Mouse (Mus musculus) embryonic stem cell, embryonic (primary cell): Measurements from ENCODE around the gene Slc5a5.

Experiments
- CTCF ChIA-PET, 4 experiments: fragments of 300-600 bp in 2 of 4; fragments of 350-600 bp in 2 of 4; sonication (Branson Sonifier 250); formaldehyde crosslinking; loops; one replicate each; lab custom pipeline; 2022; ENCODE audit warnings: inconsistent platforms in 2 of 4; lab: Charles Lee
- POLR2A ChIA-PET, 4 experiments: fragments of 300-600 bp in 2 of 4; fragments of 350-600 bp in 2 of 4; sonication (Branson Sonifier 250); formaldehyde crosslinking; loops; one replicate each; lab custom pipeline; 2022; ENCODE audit warnings: antibody characterized with exemption in 4 of 4, inconsistent platforms in 1 of 4; lab: Charles Lee

Slc5a5 gene

GRCm38 (mm10) chr8:70911596-70911995, 19.0 kb upstream of the Slc5a5 start:
- POLR2A ChIA-PET, result interaction anchor here (0.6 to 10.1 kb wide), 18 partner anchors 8 to 455 kb away, joined by 3 to 186 read pairs (median 4); partner anchors contain the start of genes Rpl18a (in 3 of the 4), Slc5a5 (in 2 of the 4), Arrdc2 (in 1 of the 4) and Myo9b (in 1 of the 4)
- CTCF ChIA-PET, result interaction anchor here in 3 of 4 experiments (0.6 to 2.2 kb wide), 15 partner anchors 9 to 625 kb away, joined by 3 to 7 read pairs (median 4); partner anchors contain the start of genes Rpl18a (in 3 of the 3) and Arrdc2 (in 1 of the 3)

- POLR2A ChIA-PET, result interaction anchor here (0.8 to 9.2 kb wide), 8 partner anchors 10 to 68 kb away, joined by 3 to 193 read pairs (median 6); partner anchors contain the start of genes Rpl18a (in 4 of the 4), Arrdc2 (in 2 of the 4) and Slc5a5 (in 1 of the 4)
- CTCF ChIA-PET, result interaction anchor here in 1 of 4 experiments (1.0 kb wide), 1 partner anchor 10 kb away, joined by 4 read pairs; the partner anchor contains the start of gene Rpl18a
These were observed 15.0 kb upstream of the Slc5a5 start for GRCm38 (mm10) chr8:70907518-70907917.

GRCm38 (mm10) chr8:70905831-70906736, 13.5 kb upstream of the Slc5a5 start, which contains the start of gene Map1s:
Gene Map1s, plus strand, starts transcription at chr8:70905932.
- ChIA-PET CTCF (interaction anchor here in 2 of 4 experiments (0.7 to 1.6 kb wide), 9 partner anchors 8 to 84 kb away, joined by 3 to 9 read pairs (median 3); partner anchors contain the start of gene Rpl18a (in 2 of the 2)), POLR2A (interaction anchor here (0.5 to 9.2 kb wide), 63 partner anchors 9 to 1566 kb away, joined by 3 to 193 read pairs (median 4); partner anchors contain the start of genes Rpl18a (in 4 of the 4), Slc5a5 (in 3 of the 4), Arrdc2 (in 2 of the 4) and Gm3336 (in 2 of the 4))

GRCm38 (mm10) chr8:70905463-70905830, 12.9 kb upstream of the Slc5a5 start:
- ChIA-PET POLR2A (interaction anchor here (0.5 to 9.2 kb wide), 60 partner anchors 8 to 1566 kb away, joined by 3 to 193 read pairs (median 4); partner anchors contain the start of genes Rpl18a (in 4 of the 4), Slc5a5 (in 3 of the 4), Arrdc2 (in 2 of the 4) and Gm3336 (in 2 of the 4)), CTCF (interaction anchor here in 2 of 4 experiments (0.7 to 1.6 kb wide), 9 partner anchors 8 to 83 kb away, joined by 3 to 9 read pairs (median 3); partner anchors contain the start of gene Rpl18a (in 2 of the 2))

- POLR2A ChIA-PET, result interaction anchor here in 3 of 4 experiments (0.6 to 9.2 kb wide), 10 partner anchors 8 to 271 kb away, joined by 3 to 193 read pairs (median 4); partner anchors contain the start of genes Rpl18a (in 2 of the 3) and Slc5a5 (in 2 of the 3)
- CTCF ChIA-PET, result interaction anchor here in 2 of 4 experiments (0.6 to 1.1 kb wide), 2 partner anchors 65 to 459 kb away, joined by 3 to 5 read pairs; partner anchors contain the start of gene Arrdc2 (in 1 of the 2)
These were observed 12.0 kb upstream of the Slc5a5 start for GRCm38 (mm10) chr8:70904532-70904931.

GRCm38 (mm10) chr8:70903582-70903981, 11.0 kb upstream of the Slc5a5 start:
- POLR2A ChIA-PET, result interaction anchor here (0.5 to 9.2 kb wide), 17 partner anchors 9 to 270 kb away, joined by 3 to 193 read pairs (median 3); partner anchors contain the start of genes Arrdc2 (in 2 of the 4), Jund (in 1 of the 4), Rpl18a (in 1 of the 4) and Slc5a5 (in 1 of the 4)
- CTCF ChIA-PET, result interaction anchor here in 3 of 4 experiments (0.6 to 1.2 kb wide), 8 partner anchors 24 to 1581 kb away, joined by 3 to 6 read pairs (median 3); partner anchors contain the start of gene Arrdc2 (in 1 of the 3)

- CTCF ChIA-PET, result interaction anchor here (0.6 to 1.6 kb wide), 6 partner anchors 9 to 1580 kb away, joined by 3 to 7 read pairs (median 3); no protein-coding TSS in a partner anchor
- POLR2A ChIA-PET, result interaction anchor here (0.5 to 9.2 kb wide), 20 partner anchors 9 to 373 kb away, joined by 3 to 193 read pairs (median 3); partner anchors contain the start of genes Arrdc2 (in 3 of the 4), Jund (in 1 of the 4), Rpl18a (in 1 of the 4) and Slc5a5 (in 1 of the 4)
These were observed 10.6 kb upstream of the Slc5a5 start for GRCm38 (mm10) chr8:70903112-70903511.

GRCm38 (mm10) chr8:70902211-70902610, 9.7 kb upstream of the Slc5a5 start:
- POLR2A ChIA-PET, result interaction anchor here in 3 of 4 experiments (0.5 to 9.2 kb wide), 17 partner anchors 8 to 619 kb away, joined by 3 to 193 read pairs (median 3); partner anchors contain the start of genes Arrdc2 (in 3 of the 3), Rpl18a (in 1 of the 3) and Slc5a5 (in 1 of the 3)
- CTCF ChIA-PET, result interaction anchor here in 1 of 4 experiments (1.6 kb wide), 1 partner anchor 10 kb away, joined by 7 read pairs; no protein-coding TSS in a partner anchor

- POLR2A ChIA-PET, result interaction anchor here in 2 of 4 experiments (1.2 to 9.2 kb wide), 5 partner anchors 7 to 15 kb away, joined by 3 to 193 read pairs (median 4); partner anchors contain the start of genes Rpl18a (in 1 of the 2) and Slc5a5 (in 1 of the 2)
- CTCF ChIA-PET, result no interaction called here
These were observed 8.4 kb upstream of the Slc5a5 start for GRCm38 (mm10) chr8:70900872-70901387.

GRCm38 (mm10) chr8:70899226-70899625, 6.7 kb upstream of the Slc5a5 start:
- CTCF ChIA-PET, result interaction anchor here in 2 of 4 experiments (0.6 to 1.4 kb wide), 2 partner anchors 12 to 18 kb away, joined by 3 read pairs; no protein-coding TSS in a partner anchor
- POLR2A ChIA-PET, result interaction anchor here in 2 of 4 experiments (0.8 to 10.9 kb wide), 4 partner anchors 15 to 372 kb away, joined by 3 to 532 read pairs (median 150); partner anchors contain the start of gene Ccdc124 (in 1 of the 2)

GRCm38 (mm10) chr8:70898661-70899198, 6.2 kb upstream of the Slc5a5 start:
- ChIA-PET CTCF (interaction anchor here in 3 of 4 experiments (0.8 to 2.8 kb wide), 6 partner anchors 13 to 373 kb away, joined by 3 to 20 read pairs (median 3); partner anchors contain the start of genes Arrdc2 (in 1 of the 3) and Myo9b (in 1 of the 3)), POLR2A (interaction anchor here in 2 of 4 experiments (0.8 to 10.9 kb wide), 15 partner anchors 6 to 469 kb away, joined by 3 to 532 read pairs (median 32); partner anchors contain the start of genes Arrdc2 (in 1 of the 2), Ccdc124 (in 1 of the 2), Jund (in 1 of the 2) and Kcnn1 (in 1 of the 2))

GRCm38 (mm10) chr8:70897681-70898413, 5.3 kb upstream of the Slc5a5 start:
- CTCF ChIA-PET, result interaction anchor here (0.6 to 2.8 kb wide), 48 partner anchors 8 to 624 kb away, joined by 3 to 20 read pairs (median 4); partner anchors contain the start of genes Map1s (in 2 of the 4), Arrdc2 (in 1 of the 4) and Myo9b (in 1 of the 4)
- POLR2A ChIA-PET, result interaction anchor here (0.6 to 10.9 kb wide), 174 partner anchors 7 to 780 kb away, joined by 3 to 532 read pairs (median 5); partner anchors contain the start of genes Map1s (in 4 of the 4), Arrdc2 (in 3 of the 4), Ccdc124 (in 3 of the 4) and Haus8 (in 3 of the 4)

- ChIA-PET POLR2A (interaction anchor here (0.5 to 10.9 kb wide), 192 partner anchors 8 to 1421 kb away, joined by 3 to 532 read pairs (median 5); partner anchors contain the start of genes Map1s (in 4 of the 4), Arrdc2 (in 3 of the 4), Babam1 (in 3 of the 4) and Ccdc124 (in 3 of the 4)), CTCF (interaction anchor here (0.5 to 2.8 kb wide), 54 partner anchors 9 to 835 kb away, joined by 3 to 20 read pairs (median 4); partner anchors contain the start of genes Map1s (in 2 of the 4), Arrdc2 (in 1 of the 4), Mrpl34 (in 1 of the 4) and Ocel1 (in 1 of the 4))
These were observed 4.6 kb upstream of the Slc5a5 start, which contains the start of gene Rpl18a for GRCm38 (mm10) chr8:70897021-70897680. Gene Rpl18a, minus strand, starts transcription at chr8:70897412.
